Mouse (Mus musculus): ENCODE results near the gene Gm5294. TPM values are rescaled to one million over a fixed set of nuclear protein-coding genes. Genes with fewer than 3 reads are reported as not detected.

Gm5294 gene
- polyA plus RNA-seq, 1 experiment = not detected

DNA sequence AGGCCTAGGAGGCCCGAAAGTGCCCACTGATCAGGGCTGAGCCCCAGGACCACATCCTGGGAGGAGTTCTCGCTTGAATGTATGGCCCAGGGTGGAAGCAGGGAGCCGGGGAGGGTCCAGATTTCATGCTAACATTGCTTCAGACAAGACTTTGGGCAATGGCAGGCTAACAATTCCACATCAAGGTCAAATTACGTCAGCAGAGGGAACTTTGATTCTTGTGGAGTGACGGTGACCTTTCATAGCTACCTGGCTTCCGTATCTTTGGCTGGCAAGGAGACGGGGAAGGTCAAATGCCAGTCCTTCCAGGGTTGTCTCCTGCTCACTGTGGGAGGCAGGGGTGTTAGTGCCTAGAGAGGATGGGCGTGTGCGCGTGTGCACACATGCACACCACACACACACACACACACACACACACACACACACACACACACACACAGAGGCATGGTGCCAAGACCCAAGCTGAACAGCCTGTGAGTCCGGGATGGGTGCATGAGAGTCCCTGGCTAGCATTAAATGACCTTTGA, 28.9 kb upstream of the Gm5294 start:
- H3K79me3 ChIP-seq (ENCODE audit: low read depth) = no peaks in the 10 kb centered on the region
- H3ac ChIP-seq (ENCODE audit: control insufficient read depth, insufficient read length, low read depth) = no peak overlapping the region
- TF ChIP-seq CEBPB (IDR thresholded peaks at IDR 0.05; ENCODE audit: low read depth) (no peak), CTCF (IDR thresholded peaks at IDR 0.05; ENCODE audit: control insufficient read depth, insufficient read depth, insufficient read length) (no peak), MYOD1 (IDR thresholded peaks at IDR 0.05; ENCODE audit: control insufficient read depth, insufficient read length, low read depth) (no peak), MYOG (IDR thresholded peaks at IDR 0.05; ENCODE audit: control insufficient read depth, extremely low read depth, insufficient read length) (no peak), FOSL1 (IDR thresholded peaks at IDR 0.05; ENCODE audit: insufficient read depth, low read length, poor library complexity, severe bottlenecking) (no peak), MAX (IDR thresholded peaks at IDR 0.05) (no peak), USF1 (IDR thresholded peaks at IDR 0.05; ENCODE audit: low read depth) (no peak)
- no peaks in the 10 kb centered on the region for H3K79me2 ChIP-seq (ENCODE audit: control insufficient read depth, insufficient read depth)
- H3K27me3 ChIP-seq (ENCODE audit: control insufficient read depth, insufficient read depth, insufficient read length) = no peaks in the 10 kb centered on the region
- H3K4me3 ChIP-seq (ENCODE audit: insufficient read depth, poor library complexity, severe bottlenecking) = no peak overlapping the region
- peaks cover 4% of the 10 kb centered on the region for H3K36me3 ChIP-seq (ENCODE audit: control insufficient read depth, insufficient read depth)

DNA sequence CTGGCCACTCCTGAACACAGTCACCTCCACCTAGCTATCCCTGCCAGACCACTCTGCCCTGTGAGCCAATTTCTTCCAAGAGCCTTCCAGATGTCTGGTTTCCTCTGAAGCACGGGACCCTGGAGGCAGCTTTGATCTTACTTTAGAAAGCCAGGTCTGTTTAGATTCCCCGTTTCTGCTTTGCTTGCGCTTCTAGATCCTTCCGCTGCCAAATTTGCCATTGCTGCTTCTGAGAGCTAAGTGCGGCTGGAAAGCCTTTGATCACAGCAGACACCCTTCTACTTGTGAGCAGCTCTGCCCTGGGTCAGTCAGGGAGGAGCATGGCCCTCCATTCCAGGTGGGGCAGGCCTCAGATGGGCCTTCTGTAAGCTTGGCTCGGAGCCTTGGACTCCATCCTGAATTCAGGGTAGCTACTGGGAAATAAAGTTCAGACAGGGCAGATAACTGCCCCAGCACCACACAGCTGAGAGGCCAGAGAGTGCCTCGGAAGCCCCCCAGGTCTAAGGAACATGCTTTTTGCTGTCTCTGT, 18.2 kb upstream of the Gm5294 start:
- H3K4me3 ChIP-seq (ENCODE audit: insufficient read depth, poor library complexity, severe bottlenecking) = no peak overlapping the region
- peaks cover 8% of the 10 kb centered on the region for H3K36me3 ChIP-seq (ENCODE audit: control insufficient read depth, insufficient read depth)
- H3ac ChIP-seq (ENCODE audit: control insufficient read depth, insufficient read length, low read depth) = no peak overlapping the region
- no peak for TF ChIP-seq MAX (IDR thresholded peaks at IDR 0.05)
- no peak for TF ChIP-seq CTCF (IDR thresholded peaks at IDR 0.05; ENCODE audit: control insufficient read depth, insufficient read depth, insufficient read length)
- no peak for TF ChIP-seq MYOD1 (IDR thresholded peaks at IDR 0.05; ENCODE audit: control insufficient read depth, insufficient read length, low read depth)
- H3K79me2 ChIP-seq (ENCODE audit: control insufficient read depth, insufficient read depth) = no peaks in the 10 kb centered on the region
- H3K27me3 ChIP-seq (ENCODE audit: control insufficient read depth, insufficient read depth, insufficient read length) = no peaks in the 10 kb centered on the region
- no peaks in the 10 kb centered on the region for H3K79me3 ChIP-seq (ENCODE audit: low read depth)

DNA sequence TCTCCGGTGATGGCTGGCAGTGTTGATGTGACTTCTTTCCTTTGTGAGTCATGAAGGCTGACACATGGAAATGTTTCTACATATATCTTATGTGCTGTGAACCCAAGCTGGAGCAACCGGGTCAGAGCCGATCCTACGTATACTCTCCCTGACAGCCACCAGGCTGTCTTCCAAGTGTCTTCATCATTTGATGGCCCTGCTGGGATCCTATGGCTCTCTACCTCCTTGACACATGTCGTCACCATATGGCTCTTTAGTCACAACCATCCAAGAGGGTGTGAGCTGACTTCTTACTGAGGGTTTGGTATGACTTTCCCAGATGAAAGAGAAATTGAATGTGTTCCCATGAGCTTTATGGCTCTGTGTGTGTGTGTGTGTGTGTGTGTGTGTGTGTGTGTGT, 15.6 kb upstream of the Gm5294 start:
- peaks cover 8% of the 10 kb centered on the region for H3K36me3 ChIP-seq (ENCODE audit: control insufficient read depth, insufficient read depth)
- TF ChIP-seq CEBPB (IDR thresholded peaks at IDR 0.05; ENCODE audit: low read depth) = no peak
- no peak for TF ChIP-seq CTCF (IDR thresholded peaks at IDR 0.05; ENCODE audit: control insufficient read depth, insufficient read depth, insufficient read length)
- TF ChIP-seq MYOD1 (IDR thresholded peaks at IDR 0.05; ENCODE audit: control insufficient read depth, insufficient read length, low read depth) = no peak
- no peak for TF ChIP-seq MAX (IDR thresholded peaks at IDR 0.05)
- TF ChIP-seq USF1 (IDR thresholded peaks at IDR 0.05; ENCODE audit: low read depth) = no peak
- TF ChIP-seq FOSL1 (IDR thresholded peaks at IDR 0.05; ENCODE audit: insufficient read depth, low read length, poor library complexity, severe bottlenecking) = no peak
- no peak for TF ChIP-seq MYOG (IDR thresholded peaks at IDR 0.05; ENCODE audit: control insufficient read depth, extremely low read depth, insufficient read length)
- no peak overlapping the region for H3K4me3 ChIP-seq (ENCODE audit: insufficient read depth, poor library complexity, severe bottlenecking)
- no peaks in the 10 kb centered on the region for H3K27me3 ChIP-seq (ENCODE audit: control insufficient read depth, insufficient read depth, insufficient read length)
- H3K79me3 ChIP-seq (ENCODE audit: low read depth) = no peaks in the 10 kb centered on the region
- H3ac ChIP-seq (ENCODE audit: control insufficient read depth, insufficient read length, low read depth) = no peak overlapping the region
- H3K79me2 ChIP-seq (ENCODE audit: control insufficient read depth, insufficient read depth) = no peaks in the 10 kb centered on the region

GRCm38 (mm10) chr5:138809767-138810166, 10.1 kb upstream of the Gm5294 start:
- Histone ChIP-seq H3K4me3 (ENCODE audit: insufficient read depth, poor library complexity, severe bottlenecking) (no peak overlapping the region), H3K27me3 (ENCODE audit: control insufficient read depth, insufficient read depth, insufficient read length) (no peaks in the 10 kb centered on the region)

GRCm38 (mm10) chr5:138820717-138821332, 945 bp downstream of the Gm5294 start:
- H3K36me3 ChIP-seq (ENCODE audit: control insufficient read depth, insufficient read depth) = no peaks in the 10 kb centered on the region
- no peaks in the 10 kb centered on the region for H3K27me3 ChIP-seq (ENCODE audit: control insufficient read depth, insufficient read depth, insufficient read length)
- H3ac ChIP-seq (ENCODE audit: control insufficient read depth, insufficient read length, low read depth) = no peak overlapping the region
- H3K79me2 ChIP-seq (ENCODE audit: control insufficient read depth, insufficient read depth) = no peaks in the 10 kb centered on the region
- no peak overlapping the region for H3K4me3 ChIP-seq (ENCODE audit: insufficient read depth, poor library complexity, severe bottlenecking)
- TF ChIP-seq MAX (IDR thresholded peaks at IDR 0.05) = no peak
- TF ChIP-seq USF1 (IDR thresholded peaks at IDR 0.05; ENCODE audit: low read depth) = no peak
- no peak for TF ChIP-seq FOSL1 (IDR thresholded peaks at IDR 0.05; ENCODE audit: insufficient read depth, low read length, poor library complexity, severe bottlenecking)
- no peak for TF ChIP-seq CEBPB (IDR thresholded peaks at IDR 0.05; ENCODE audit: low read depth)
- TF ChIP-seq MYOG (IDR thresholded peaks at IDR 0.05; ENCODE audit: control insufficient read depth, extremely low read depth, insufficient read length) = no peak
- no peak for TF ChIP-seq MYOD1 (IDR thresholded peaks at IDR 0.05; ENCODE audit: control insufficient read depth, insufficient read length, low read depth)
- no peak for TF ChIP-seq CTCF (IDR thresholded peaks at IDR 0.05; ENCODE audit: control insufficient read depth, insufficient read depth, insufficient read length)
- no peaks in the 10 kb centered on the region for H3K79me3 ChIP-seq (ENCODE audit: low read depth)

More at GRCm38 (mm10) chr5:138809767-138810166, 10.1 kb upstream of the Gm5294 start:
- no peaks in the 10 kb centered on the region for H3K79me2 ChIP-seq (ENCODE audit: control insufficient read depth, insufficient read depth)
- H3K36me3 ChIP-seq (ENCODE audit: control insufficient read depth, insufficient read depth) = peaks cover 5% of the 10 kb centered on the region
- TF ChIP-seq CEBPB (IDR thresholded peaks at IDR 0.05; ENCODE audit: low read depth) = no peak
- no peak for TF ChIP-seq MAX (IDR thresholded peaks at IDR 0.05)
- no peak for TF ChIP-seq FOSL1 (IDR thresholded peaks at IDR 0.05; ENCODE audit: insufficient read depth, low read length, poor library complexity, severe bottlenecking)
- no peak for TF ChIP-seq CTCF (IDR thresholded peaks at IDR 0.05; ENCODE audit: control insufficient read depth, insufficient read depth, insufficient read length)
- no peak for TF ChIP-seq MYOG (IDR thresholded peaks at IDR 0.05; ENCODE audit: control insufficient read depth, extremely low read depth, insufficient read length)
- no peak for TF ChIP-seq USF1 (IDR thresholded peaks at IDR 0.05; ENCODE audit: low read depth)
- no peak for TF ChIP-seq MYOD1 (IDR thresholded peaks at IDR 0.05; ENCODE audit: control insufficient read depth, insufficient read length, low read depth)
- H3ac ChIP-seq (ENCODE audit: control insufficient read depth, insufficient read length, low read depth) = no peak overlapping the region
- H3K79me3 ChIP-seq (ENCODE audit: low read depth) = no peaks in the 10 kb centered on the region
